Mouse (Mus musculus): ENCODE results near the gene Mcl1.

DNA sequence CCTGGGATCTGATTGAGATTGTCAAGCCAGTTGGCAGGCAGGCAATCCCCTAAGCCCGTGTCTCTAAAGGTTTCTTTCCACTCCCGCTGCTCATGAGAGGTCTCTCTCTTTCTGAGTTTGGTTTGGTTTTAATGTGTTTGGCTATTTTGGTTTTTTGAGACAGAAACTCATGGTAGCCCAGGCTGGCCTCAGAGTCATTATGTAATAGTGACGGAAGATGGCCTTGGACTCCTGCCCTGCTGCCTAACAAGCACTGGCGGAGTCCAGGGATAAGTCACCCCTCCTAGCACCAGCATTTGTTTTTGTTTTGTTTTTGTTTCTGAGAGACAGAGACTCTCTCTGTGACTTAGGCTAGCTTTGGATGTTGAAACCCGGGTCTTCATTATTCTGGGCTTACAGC, 3.2 kb upstream of the Mcl1 start:
- TF ChIP-seq CTCF (IDR thresholded peaks at IDR 0.05; ENCODE audit: low read depth, low read length): no peak
- no peak for TF ChIP-seq POLR2A (IDR thresholded peaks at IDR 0.05; ENCODE audit: borderline replicate concordance, low read depth, low read length)
